Mouse (Mus musculus) cortical plate, adult 2 months (tissue): ENCODE results near the gene Fam71e1.

Experiments
- CTCF ChIP-seq: fragments of 200-500 bp; IDR thresholded peaks from 2 replicates; pipeline ENCODE4 v1.5.1; 2011; ENCODE audit warnings: mild to moderate bottlenecking, control low read depth, low read length; ENCODE audit not compliant: insufficient read depth; ENCODE audit errors: extremely low read depth
- POLR2A ChIP-seq: fragments of 200-500 bp; IDR thresholded peaks from 2 replicates; pipeline ENCODE4 v1.6.1; 2011; ENCODE audit warnings: mild to moderate bottlenecking, low read length, control low read depth; ENCODE audit not compliant: insufficient read depth; ENCODE audit errors: extremely low read depth

GRCm38 (mm10) chr7:44463556-44464225, 32.7 kb upstream of the Fam71e1 start:
- TF ChIP-seq CTCF, result no peak
- TF ChIP-seq POLR2A, result no peak
